Mouse (Mus musculus) mature B cell (primary cell): ENCODE measurements around the gene St6galnac3.

Experiments used
- in situ Hi-C: fragments of 300-500 bp; cut with MboI; formaldehyde crosslinking; loops from 2 replicates; pipeline ENCODE4 v1.14.3; 2019

St6galnac3 gene

DNA sequence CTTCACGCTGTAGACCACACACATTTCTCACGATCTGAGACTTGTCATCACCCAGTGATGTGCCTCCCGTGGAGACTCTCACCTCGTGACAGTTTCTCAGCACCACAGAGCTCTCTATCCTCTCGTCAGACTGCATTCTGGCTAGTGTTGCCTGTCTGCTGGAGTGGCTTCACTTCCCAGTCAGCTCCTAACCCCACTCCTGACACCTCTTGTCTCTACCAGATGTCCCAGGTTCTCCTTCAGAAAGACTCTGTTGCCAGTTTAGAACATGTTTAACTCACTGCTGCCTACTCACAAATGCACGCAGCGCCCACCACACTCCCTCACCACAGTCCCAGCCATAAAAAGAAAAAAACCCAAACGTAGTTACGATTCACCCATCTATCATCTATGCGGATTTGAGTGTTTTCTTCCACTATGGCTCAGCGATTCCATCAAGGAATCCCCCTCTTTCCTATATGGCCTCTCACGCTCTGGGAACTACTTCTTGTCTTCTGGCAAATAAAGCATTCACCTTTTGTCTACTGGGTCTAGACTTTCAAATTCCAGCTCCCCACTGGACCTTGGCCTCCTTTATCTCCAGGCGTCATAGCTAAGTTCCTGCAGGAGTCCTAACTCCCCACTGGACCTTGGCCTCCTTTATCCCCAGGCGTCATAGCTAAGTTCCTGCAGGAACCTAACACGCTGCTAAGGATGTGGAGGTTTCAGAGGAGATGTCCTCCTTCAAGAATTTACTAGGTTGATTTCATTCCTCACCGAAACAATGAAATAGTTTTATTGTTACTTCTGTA, 371.5 kb downstream of the St6galnac3 start:
- in situ Hi-C loops = no loop called here

DNA sequence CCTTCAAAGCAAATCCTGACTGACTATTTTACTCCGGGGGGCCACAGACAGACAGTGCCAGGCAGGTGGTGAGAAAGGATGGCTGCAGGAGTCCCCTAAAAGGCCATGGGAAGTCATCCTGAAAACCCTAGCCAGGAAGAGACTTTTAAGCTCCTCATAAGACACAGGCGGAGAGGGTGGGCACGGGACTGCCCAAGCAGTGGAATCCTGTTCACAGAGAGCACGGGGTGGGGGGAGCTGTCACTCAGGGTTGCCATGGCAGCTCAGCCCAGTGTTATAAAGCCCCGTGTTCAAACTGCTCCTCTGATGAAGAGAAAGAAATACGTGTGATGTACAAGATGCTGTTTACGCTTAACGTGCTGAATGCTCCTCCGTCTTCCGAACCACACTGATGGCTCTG, 375.0 kb downstream of the St6galnac3 start:
- in situ Hi-C loops = no loop called here

DNA sequence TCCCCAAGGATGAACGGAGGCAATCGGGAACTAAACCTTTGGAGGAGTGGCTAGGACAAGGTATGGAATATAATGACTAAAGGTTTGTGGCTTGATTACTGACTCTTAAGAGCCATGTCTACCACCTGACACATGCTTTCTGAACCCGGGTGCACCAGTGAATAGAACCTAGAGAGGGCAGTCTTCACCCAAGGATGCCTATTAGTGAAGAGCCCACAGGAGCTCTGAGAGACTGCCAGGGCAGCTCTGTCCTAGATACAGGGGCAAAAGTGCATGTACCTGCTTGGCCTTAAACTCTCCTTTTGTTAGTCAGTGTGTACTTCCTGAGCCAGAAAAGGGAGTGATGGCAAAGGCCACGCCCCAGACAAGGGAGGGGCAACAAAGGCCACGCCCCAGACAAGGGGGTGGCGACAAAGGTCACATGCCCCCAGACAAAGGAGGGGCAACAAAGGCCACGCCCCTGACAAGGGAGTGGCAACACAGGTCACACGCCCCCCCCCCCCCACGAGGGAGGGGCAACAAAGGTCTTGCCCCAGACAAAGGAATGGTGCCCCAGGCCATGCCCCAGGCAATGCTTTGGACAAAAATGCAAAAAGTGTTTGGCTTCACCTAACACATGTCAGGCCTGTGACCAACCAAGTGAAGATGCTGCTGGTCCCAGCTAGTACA, 376.0 kb downstream of the St6galnac3 start:
- in situ Hi-C loops = no loop called here

DNA sequence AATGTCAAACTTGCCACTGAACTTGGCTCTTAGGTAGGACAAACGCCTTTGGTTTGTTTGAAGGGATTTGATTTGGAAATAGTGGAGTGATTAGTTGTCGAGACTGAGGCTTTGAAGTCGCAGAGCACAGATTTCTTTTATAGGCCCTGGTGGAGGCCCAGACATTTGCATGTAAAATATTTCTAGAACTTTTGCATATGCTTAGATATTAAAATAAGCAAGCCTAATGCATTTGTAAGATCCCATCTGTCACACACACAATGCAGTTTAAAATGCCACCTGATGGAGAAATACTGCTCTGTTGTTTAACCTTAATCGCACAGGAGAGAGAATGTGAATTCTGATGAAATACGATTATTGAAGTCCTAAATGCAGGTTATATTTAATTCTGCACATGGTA, 380.0 kb downstream of the St6galnac3 start:
- in situ Hi-C loops = no loop called here

DNA sequence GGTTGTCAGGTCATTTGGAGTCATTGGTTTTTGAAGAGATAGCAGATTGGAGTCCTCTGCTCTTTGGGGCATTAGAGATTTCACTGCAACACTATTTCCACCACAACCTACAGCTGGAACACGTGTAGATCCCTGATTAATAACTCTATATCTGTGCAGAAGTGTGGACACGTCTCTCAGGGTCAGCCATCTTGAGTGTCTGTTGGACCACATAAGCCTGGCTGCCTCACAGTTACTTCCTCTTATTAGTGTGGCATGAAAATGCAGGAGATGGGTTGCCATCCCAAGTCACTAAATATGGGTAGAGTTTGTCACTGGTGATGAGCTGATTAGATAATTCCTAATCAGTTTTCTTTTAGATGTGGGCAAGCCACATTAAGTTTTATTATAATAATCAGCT, 385.0 kb downstream of the St6galnac3 start:
- in situ Hi-C loops = no loop called here

DNA sequence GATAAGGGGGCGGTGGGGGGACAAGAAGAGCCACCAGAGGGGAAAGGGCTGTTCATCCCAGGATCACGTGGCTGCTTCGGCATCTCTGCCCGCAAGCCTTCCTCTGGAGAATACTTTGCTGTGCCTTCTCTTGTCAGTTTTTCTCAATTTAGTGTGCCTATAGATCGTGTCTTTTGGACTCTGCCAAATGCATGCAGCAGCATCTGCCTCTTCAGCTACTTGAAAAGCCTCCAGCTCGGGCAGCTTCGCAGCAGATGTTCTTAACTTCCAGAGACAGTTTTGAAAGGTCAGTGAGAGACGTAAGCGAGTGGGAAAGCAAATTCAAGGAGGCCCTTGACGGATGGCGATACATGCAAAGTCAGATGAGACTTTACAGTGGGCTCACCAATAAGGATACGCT, 385.9 kb downstream of the St6galnac3 start:
- in situ Hi-C loops = no loop called here

DNA sequence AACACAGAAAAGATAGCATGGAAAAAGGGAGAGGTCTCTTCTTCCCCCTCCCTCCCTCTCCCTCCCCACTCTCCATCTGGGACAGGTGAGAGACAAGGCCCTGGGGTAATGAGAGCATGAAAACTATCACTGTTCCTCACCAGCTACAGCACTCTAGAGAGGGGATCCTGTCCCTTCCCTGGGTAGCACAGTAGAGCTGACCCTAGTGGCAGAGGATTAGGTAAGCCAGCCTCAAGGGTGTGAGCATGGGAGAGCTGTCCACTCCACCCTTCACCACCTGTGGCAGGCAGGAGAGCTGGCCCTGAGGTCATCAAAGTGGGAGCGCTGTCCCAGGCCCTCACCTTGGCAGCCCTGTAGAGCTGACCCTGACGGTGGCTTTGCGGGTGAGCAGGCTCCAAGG, 387.2 kb downstream of the St6galnac3 start:
- in situ Hi-C loops = no loop called here

DNA sequence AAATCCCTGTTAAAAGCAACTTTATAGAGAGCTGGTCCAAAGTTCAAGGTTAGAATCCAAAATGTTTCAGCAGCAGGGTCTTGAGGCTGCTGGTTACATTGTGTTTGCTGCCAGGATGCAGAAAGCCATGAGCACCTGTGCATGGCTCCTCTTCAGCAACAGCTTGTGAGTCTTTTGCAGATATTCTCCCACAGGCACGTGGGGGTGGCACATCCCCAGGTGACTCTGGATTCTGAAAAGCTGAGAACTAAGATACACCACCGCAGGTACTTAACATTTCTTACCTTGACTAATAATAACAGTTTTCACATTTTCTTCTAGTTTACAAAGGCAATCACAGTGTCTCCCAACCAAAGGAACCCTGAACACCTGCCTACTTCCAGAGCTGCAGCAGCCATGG, 387.8 kb downstream of the St6galnac3 start:
- in situ Hi-C loops = no loop called here

DNA sequence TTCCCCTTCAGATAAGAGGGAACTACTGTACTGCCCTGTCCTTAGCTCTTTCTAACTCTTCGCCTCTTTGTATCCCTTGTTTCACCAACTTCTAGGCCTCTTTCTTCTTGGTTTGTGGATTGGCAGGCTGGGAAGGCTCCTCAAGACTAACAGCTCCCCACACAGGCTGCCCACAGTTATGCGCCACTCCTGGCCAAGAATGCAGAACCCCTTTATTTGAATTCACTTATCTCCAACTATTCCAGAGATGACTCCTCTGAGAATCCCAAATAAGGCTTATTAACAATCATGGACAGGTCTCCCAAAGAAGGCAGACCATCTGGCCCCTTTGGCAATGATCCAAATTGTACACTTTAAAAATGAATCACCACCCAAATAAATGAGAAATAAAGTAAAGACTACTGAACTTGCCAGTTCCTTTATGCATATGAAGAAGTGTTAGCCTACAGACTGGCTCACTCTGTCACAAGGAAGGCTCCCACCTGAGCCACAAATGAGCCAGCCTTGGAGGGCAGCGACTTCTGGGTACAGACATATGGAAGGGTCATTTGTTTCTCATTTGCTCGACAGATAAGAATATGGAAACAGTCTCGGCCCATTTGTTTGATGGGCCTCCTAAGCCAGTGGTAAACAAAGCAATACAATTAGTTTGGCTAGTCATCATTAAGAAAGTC, 390.7 kb downstream of the St6galnac3 start:
- in situ Hi-C loops = no loop called here

DNA sequence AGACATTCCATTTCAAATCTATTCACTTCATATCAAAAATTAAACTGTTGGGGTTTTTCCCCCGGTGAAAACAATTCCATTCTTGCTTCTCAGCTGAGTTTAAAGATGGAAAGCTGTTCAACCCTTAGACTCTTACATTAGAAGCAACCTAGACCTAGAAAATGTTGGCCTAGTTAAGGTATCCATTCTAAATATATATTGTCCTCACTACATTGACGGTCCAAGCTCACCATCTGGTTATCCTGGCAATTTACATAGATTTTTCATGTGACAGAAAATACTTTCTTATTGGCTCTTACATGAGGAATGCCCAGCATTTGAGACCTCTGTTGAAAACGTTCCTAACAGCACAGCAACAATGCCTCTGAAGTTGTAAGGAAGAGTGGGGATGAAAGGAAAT, 400.7 kb downstream of the St6galnac3 start:
- in situ Hi-C loops = no loop called here

DNA sequence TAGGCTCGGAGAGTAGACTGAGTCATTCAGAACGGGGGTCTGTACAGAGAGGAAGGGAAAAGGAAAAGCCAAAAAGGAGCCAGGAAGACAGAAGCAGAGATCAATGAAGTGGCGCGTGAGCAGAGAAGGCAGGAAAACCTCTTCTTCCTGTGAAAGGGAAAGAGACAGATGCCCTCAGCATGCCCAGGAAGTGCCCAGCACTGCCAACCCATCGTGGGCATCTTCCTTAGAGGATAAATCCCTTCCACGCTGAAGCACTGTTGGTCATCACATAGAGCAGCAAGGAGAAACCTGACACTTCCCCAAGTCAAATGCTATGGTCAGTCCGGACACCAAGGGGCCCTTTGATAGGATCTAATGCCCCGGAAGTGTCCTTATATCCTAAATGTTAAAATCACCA, 401.5 kb downstream of the St6galnac3 start:
- in situ Hi-C loops = no loop called here

DNA sequence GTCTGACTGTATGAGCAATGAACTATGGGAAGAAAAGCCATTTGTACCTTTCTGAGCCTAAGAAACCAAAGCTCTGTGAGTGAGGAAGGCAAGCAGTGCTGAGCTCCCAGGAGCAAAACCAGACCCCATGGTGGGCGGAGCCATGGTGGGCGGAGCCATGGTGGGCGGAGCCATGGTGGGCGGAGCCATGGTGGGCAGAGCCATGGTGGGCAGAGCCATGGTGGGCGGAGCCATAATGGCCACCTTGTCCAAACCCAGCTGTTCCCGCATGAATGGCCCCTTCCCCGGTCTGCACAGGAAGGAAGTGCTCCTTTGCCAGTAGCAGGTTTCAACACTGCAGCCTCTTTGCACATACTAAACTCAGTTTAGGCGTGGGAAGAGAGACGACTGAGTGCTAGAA, 411.4 kb downstream of the St6galnac3 start:
- in situ Hi-C loops = no loop called here

DNA sequence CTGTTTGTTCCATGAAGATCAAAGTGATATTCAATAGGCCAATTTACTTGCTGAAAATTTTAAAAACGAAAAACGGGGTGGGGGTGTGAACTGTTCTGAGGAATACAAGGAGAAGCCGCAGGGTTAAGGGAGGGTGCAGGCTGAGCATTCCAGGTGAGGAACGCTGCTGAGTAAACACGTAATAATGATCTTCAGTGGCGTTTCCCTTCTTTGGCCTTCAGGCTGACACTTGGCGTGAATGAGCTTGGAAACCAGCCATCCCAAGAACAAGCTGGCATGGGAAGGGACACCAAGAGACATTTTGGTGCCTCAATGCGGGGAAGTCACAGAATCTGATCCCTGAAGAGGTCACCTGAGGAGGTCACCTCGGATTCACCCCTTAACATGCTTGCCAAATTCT, 411.8 kb downstream of the St6galnac3 start:
- in situ Hi-C loops = no loop called here

DNA sequence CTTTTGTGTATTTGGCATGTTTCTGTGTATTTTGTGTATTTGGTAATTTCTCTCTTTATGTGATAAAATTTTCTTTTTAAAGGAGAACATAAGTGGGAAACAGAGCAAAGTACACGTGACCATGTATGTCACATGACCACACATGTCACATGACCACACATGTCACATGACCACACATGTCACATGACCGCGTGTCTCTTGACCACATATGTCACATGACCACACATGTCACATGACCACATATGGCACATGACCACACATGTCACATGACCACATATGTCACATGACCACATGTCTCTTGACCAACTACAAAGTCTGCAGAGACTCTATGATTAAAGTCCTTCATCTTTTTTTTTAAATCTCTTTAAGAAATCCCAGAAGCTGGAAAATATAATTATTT, 413.0 kb downstream of the St6galnac3 start:
- in situ Hi-C loops = no loop called here

DNA sequence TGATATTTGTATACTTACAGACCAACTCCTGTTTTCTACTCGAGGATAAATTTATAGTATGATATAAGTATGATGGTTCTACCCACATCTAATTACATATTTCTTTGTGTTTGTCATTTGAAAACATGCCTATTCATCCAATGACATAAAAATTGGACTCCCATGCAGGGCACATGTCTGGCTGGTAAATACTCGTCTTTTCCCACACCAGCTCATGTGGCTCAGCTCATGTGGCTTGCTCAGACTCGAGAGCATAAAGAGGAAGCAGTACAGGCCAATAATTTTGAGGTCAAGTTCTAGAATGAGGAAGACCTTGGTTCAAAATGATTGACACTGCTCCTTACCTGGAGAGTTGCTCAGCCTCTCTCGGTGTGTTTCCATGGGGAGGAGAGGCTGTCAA, 416.6 kb downstream of the St6galnac3 start:
- in situ Hi-C loops = no loop called here

DNA sequence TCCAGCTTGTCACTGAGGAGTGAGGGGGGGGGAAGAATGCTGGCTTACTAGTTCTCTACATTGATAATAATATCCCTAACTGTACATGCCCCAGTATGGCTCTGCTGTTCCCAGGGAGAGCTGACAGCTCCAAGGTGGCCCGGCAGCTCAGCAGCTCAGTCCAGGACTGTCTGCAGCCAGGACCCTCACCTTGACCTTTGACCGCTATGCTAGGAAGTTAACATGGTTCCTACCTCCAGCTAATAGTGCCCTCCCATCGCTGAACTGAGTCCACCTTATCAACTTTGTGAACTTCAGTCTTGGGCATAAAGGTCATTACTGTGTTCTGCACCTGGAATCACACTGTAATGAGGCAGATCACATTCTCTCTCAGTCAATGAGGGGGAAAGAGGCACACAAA, 419.8 kb downstream of the St6galnac3 start:
- in situ Hi-C loops = no loop called here

DNA sequence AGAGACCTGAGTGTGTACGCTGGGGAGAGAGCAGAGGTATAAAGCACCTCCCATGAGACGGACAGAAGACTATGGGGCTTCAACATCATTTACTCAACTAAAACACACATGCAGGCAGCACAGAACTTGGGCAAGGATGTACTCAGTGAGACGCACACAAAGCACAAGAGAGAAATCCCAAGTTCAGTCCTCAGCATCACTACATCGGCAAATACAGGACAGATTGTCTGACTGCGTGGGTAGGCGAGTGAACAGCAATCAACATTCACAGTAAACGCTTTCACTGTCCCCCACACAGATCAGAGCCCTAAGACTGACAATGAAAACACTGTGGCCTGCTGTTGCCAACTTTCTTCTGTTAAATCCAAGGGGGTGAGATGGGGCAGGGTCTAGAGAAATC, 422.6 kb downstream of the St6galnac3 start:
- in situ Hi-C loops = no loop called here

DNA sequence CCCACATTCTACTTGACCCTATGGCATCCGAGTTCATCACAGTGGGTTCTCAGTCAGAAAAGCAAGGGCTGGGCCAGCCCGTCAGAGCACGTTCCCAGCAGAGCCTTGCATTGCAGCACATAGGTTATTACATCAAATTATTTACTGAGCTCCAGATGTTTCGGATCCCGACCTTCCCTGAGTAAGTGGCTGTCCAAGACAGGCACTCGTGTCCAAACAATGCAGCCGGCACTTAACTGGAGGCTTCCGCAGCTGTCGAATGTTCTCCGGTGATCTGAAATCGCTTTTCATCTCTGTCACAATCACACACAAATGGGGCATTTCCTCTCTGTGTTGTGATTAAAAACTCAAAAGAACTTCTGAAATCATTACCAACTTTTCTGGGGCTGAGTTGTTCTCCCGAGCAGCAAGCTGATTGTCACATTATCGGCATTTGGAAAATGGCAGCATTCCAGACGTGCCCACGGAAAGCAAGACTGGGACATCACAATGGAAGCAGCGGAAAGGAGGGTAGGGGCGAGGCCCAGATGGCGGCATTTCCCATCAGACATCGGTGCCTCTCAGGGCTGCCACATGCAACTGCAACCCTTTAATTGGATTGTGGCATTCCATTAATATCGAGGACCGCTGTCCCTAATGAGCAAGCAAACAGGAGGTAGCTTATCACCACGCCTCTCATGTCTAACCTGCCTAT, 428.5 kb downstream of the St6galnac3 start:
- in situ Hi-C loops = no loop called here

DNA sequence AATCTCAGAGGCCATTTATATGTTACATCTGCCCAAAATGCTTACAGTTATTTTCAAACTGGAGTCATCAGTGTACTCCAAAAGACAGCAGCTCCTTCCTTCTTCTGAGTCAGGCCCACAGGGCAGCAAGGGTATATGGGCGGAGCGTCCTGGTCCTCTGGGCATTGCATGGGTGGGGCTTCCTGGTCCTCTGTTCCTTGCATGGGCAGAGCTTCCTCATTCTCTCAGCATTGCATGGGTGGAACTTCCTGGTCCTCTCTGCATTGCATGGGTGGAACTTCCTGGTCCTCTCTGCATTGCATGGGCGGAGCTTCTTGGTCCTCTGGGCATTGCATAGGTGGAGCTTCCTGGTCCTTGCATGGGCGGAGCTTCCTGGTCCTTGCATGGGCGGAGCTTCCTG, 432.1 kb downstream of the St6galnac3 start:
- in situ Hi-C loops = no loop called here

DNA sequence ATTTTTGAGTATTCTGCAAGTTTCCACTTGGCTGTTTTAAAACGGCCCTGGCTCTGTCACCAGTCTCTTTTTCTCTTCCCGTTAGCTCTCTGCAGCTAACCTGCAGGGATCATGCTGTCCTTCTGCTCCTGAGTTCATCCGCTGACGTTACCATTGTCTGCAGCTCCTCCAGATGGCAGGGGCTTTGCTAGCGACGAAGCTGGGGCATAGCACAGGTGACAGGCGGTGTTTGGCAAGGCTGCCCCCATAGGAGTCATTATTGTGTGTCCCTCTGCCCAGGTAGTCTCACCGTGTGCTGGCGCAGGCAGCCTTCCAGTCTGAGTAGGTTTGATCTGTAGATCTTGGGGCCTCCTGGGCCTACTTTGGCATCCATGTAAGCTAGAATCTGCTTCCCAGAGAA, 432.6 kb downstream of the St6galnac3 start:
- in situ Hi-C loops = no loop called here

DNA sequence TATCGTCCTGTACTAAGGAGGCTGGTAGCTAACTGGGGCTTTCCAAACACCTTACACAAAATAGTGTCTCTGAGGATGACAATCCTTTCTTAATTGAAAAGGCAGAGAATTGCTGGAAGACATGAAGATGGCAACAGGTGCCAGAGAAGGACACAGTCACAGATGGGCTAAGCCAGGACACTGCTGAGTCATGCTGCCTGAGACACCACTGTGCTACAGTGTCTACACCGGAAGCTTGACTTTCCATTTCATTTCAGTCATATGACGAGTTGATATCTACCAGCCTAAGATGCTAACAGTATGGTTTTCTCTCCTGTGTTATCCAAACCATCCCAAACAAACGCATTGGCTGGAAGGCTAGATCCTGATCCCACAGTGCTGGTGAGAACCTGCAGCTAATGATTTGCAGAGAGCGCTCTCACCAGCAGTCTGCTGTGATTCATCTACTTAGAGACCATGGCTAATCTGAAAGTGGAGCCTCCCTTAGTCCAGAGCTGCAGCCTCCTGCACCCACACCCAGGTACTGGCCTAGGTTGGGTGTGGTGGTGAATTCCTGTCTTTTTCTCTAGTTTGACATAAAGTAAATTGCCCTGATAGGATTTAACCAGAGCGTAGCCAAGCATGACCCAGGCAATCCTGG, 433.4 kb downstream of the St6galnac3 start:
- in situ Hi-C loops = no loop called here

DNA sequence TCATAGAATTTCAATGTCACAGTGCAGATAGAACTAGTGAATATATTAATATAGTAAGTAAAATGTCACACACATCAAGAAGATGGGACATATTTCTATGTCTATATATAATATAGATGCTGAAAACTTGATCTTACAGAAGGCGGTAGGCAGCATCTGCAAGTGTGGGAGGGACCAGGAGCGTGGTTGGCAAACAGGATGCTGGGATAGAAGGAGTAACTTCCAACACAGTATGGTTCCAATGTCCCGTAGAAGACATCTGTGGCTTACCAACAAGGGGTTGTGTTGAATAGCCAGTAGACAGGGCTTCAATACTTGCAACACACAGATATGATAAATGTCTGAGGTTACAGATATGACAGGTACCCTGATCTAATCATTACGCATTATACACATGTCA, 435.0 kb downstream of the St6galnac3 start:
- in situ Hi-C loops = no loop called here
